Mouse (Mus musculus): ENCODE measurements around the gene Pde8a.

GRCm38 (mm10) chr7:81249854-81250279 lies 36.5 kb downstream of the Pde8a start:
- no peak for TF ChIP-seq CTCF (conservative IDR thresholded peaks at IDR 0.05; ENCODE audit: low read length)
- TF ChIP-seq POU5F1 (IDR thresholded peaks at IDR 0.05; ENCODE audit: borderline replicate concordance, low read length), result no peak
- TF ChIP-seq NANOG (IDR thresholded peaks at IDR 0.05; ENCODE audit: borderline replicate concordance, low read length), result no peak
